Mouse (Mus musculus): Measurements from ENCODE around the gene Krt9. TPM values are rescaled to one million over a fixed set of nuclear protein-coding genes. Genes with fewer than 3 reads are reported as not detected.

Gene Krt9
- polyA plus RNA-seq, 1 experiment: 6.4 TPM

DNA sequence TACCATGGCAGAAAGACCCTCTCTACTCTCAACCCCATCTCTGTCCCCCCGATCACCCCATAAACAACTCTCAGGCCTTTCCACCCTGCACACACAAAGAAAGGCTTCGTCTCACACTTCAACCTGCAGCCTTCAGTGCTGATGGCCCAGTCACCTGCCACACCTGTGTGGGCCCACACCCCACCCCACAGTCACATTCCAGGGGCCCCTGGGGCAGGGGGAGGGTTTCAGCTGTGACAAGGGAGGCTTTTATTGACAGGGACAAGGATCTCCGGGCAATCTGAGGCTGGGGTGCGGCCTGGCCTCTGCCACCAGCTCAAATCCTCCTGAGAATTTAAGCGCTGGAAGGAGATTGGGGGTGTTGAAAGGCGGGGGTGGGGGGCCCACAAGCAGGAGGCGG lies 54.2 kb downstream of the Krt9 start:
- Histone ChIP-seq H3K4me3 (ENCODE audit: insufficient read depth, low read length) (no peak overlapping the region), H3K4me1 (ENCODE audit: control insufficient read depth, insufficient read depth, low read length) (no peaks in the 10 kb centered on the region), H3K27ac (ENCODE audit: insufficient read depth, low read length) (no peak overlapping the region)
- TF ChIP-seq POLR2A (IDR thresholded peaks at IDR 0.05; ENCODE audit: extremely low read depth, insufficient read depth, low read length): no peak
- no peak for TF ChIP-seq CTCF (IDR thresholded peaks at IDR 0.05; ENCODE audit: extremely low read depth, insufficient read depth, low read length)

- TF ChIP-seq POLR2A (IDR thresholded peaks at IDR 0.05; ENCODE audit: extremely low read depth, insufficient read depth, low read length) (no peak), CTCF (IDR thresholded peaks at IDR 0.05; ENCODE audit: extremely low read depth, insufficient read depth, low read length) (no peak)
- Histone ChIP-seq H3K4me1 (ENCODE audit: control insufficient read depth, insufficient read depth, low read length) (no peaks in the 10 kb centered on the region), H3K4me3 (ENCODE audit: insufficient read depth, low read length) (no peak overlapping the region), H3K27ac (ENCODE audit: insufficient read depth, low read length) (no peak overlapping the region)
Measured at GRCm38 (mm10) chr11:100137693-100138092, 55.4 kb downstream of the Krt9 start.

Other genes starting within 250 kb of the Krt9 start
- not detected in 2 replicates for gene Krtap9-5, start 244.8 kb downstream of the Krt9 start, polyA plus RNA-seq (2012; rRNA removed)
- gene Krtap29-1, start 214.2 kb downstream of the Krt9 start, polyA plus RNA-seq (2012; rRNA removed): not detected in 2 replicates
- not detected in 2 replicates for gene Krtap16-1, start 206.6 kb downstream of the Krt9 start, polyA plus RNA-seq (2012; rRNA removed)
- not detected in 2 replicates for gene Krtap17-1, start 199.3 kb downstream of the Krt9 start, polyA plus RNA-seq (2012; rRNA removed)
- gene Krt33a, start 177.0 kb downstream of the Krt9 start, polyA plus RNA-seq (2012; rRNA removed): 0.06 TPM in 1 of 2 replicates, not detected in the other
- gene Krt33b, start 163.4 kb downstream of the Krt9 start, polyA plus RNA-seq (2012; rRNA removed): not detected in 2 replicates
- not detected in 2 replicates for gene Krt34, start 151.7 kb downstream of the Krt9 start, polyA plus RNA-seq (2012; rRNA removed)
- gene Krt31, start 142.7 kb downstream of the Krt9 start, polyA plus RNA-seq (2012; rRNA removed): not detected in 2 replicates
- gene Krt32, start 105.0 kb downstream of the Krt9 start, polyA plus RNA-seq (2012; rRNA removed): 0.10 TPM in 1 of 2 replicates, not detected in the other
- gene Krt35, start 97.0 kb downstream of the Krt9 start, polyA plus RNA-seq (2012; rRNA removed): not detected in 2 replicates
- not detected in 2 replicates for gene Krt36, start 87.6 kb downstream of the Krt9 start, polyA plus RNA-seq (2012; rRNA removed)
- gene Krt13, start 71.7 kb downstream of the Krt9 start, polyA plus RNA-seq (2012; rRNA removed): not detected in 2 replicates
- gene Krt15, start 57.3 kb downstream of the Krt9 start, polyA plus RNA-seq (2012; rRNA removed): 0.25 TPM in 1 of 2 replicates, not detected in the other
- 0.25 and 0.44 TPM in 2 replicates for gene Krt19, start 44.6 kb downstream of the Krt9 start, polyA plus RNA-seq (2012; rRNA removed)
- not detected in 2 replicates for gene Krt14, start 14.3 kb upstream of the Krt9 start, polyA plus RNA-seq (2012; rRNA removed)
- not detected in 2 replicates for gene Krt16, start 55.7 kb upstream of the Krt9 start, polyA plus RNA-seq (2012; rRNA removed)
- 0.13 and 0.15 TPM in 2 replicates for gene Krt17, start 67.8 kb upstream of the Krt9 start, polyA plus RNA-seq (2012; rRNA removed)
- not detected in 2 replicates for gene Krt42, start 76.6 kb upstream of the Krt9 start, polyA plus RNA-seq (2012; rRNA removed)
- 534 and 549 TPM in 2 replicates for gene Eif1, start 126.6 kb upstream of the Krt9 start, polyA plus RNA-seq (2012; rRNA removed)
- gene Gast, start 141.2 kb upstream of the Krt9 start, polyA plus RNA-seq (2012; rRNA removed): 0.33 TPM in 1 of 2 replicates, not detected in the other
- 76.5 and 83.3 TPM in 2 replicates for gene Hap1, start 162.9 kb upstream of the Krt9 start, polyA plus RNA-seq (2012; rRNA removed)
- 40.9 and 48.2 TPM in 2 replicates for gene Jup, start 204.5 kb upstream of the Krt9 start, polyA plus RNA-seq (2012; rRNA removed)
- 14.4 and 15.3 TPM in 2 replicates for gene P3h4, start 221.6 kb upstream of the Krt9 start, polyA plus RNA-seq (2012; rRNA removed)
- gene Fkbp10, start 222.5 kb upstream of the Krt9 start, polyA plus RNA-seq (2012; rRNA removed): 8.0 and 9.6 TPM in 2 replicates
- gene Nt5c3b, start 248.6 kb upstream of the Krt9 start, polyA plus RNA-seq (2012; rRNA removed): 70.9 and 73.6 TPM in 2 replicates
- gene Klhl10, start 248.7 kb upstream of the Krt9 start, polyA plus RNA-seq (2012; rRNA removed): 0.52 and 0.55 TPM in 2 replicates